Mouse (Mus musculus) liver, embryonic 12.5 days (tissue): ENCODE measurements around the gene Nop16. TPM values are rescaled to one million over a fixed set of nuclear protein-coding genes. Genes with fewer than 3 reads are reported as not detected.

Experiments used
- ATAC-seq: fragments of 200-750 bp; cut with Nextera tagmentation; 2 replicates; pipeline ENCODE4 v1.8.0; 2017; ENCODE audit warnings: moderate number of reproducible peaks, mild to moderate bottlenecking, moderate library complexity
- H3K27ac ChIP-seq: fragments of 300-500 bp; sonication (generic); 2 replicates; pipeline ENCODE4 v1.5.1; 2016; ENCODE audit warnings: mild to moderate bottlenecking
- H3K27me3 ChIP-seq: fragments of 300-500 bp; sonication (generic); replicated peaks from 2 replicates; pipeline ENCODE4 v1.6.1; 2016; ENCODE audit warnings: mild to moderate bottlenecking, moderate library complexity
- H3K36me3 ChIP-seq: fragments of 300-500 bp; sonication (generic); 2 replicates; pipeline ENCODE4 v1.6.1; 2016; ENCODE audit warnings: mild to moderate bottlenecking, moderate library complexity
- H3K4me1 ChIP-seq: fragments of 300-500 bp; sonication (generic); 2 replicates; pipeline ENCODE4 v1.6.1; 2016
- H3K4me2 ChIP-seq: fragments of 300-500 bp; sonication (generic); 2 replicates; pipeline ENCODE4 v1.6.1; 2016; ENCODE audit warnings: mild to moderate bottlenecking, moderate library complexity
- H3K4me3 ChIP-seq: fragments of 300-500 bp; sonication (generic); 2 replicates; pipeline ENCODE4 v1.5.1; 2016; ENCODE audit warnings: mild to moderate bottlenecking, moderate library complexity
- H3K9ac ChIP-seq: fragments of 300-500 bp; sonication (generic); 2 replicates; pipeline ENCODE4 v1.6.1; 2016; ENCODE audit warnings: mild to moderate bottlenecking, moderate library complexity
- H3K9me3 ChIP-seq: fragments of 300-500 bp; sonication (generic); replicated peaks from 2 replicates; pipeline ENCODE4 v1.6.1; 2016; ENCODE audit warnings: mild to moderate bottlenecking, moderate library complexity
- WGBS: fragments of 180-500 bp; shearing (Covaris S2); methylation state at CpG from one replicate; pipeline ENCODE4 v1.1.7; 2016; ENCODE audit not compliant: insufficient replicate concordance; 5-methylcytosine and 5-hydroxymethylcytosine counted together
- polyA plus RNA-seq: library from polyadenylated mRNA; unstranded; fragments of >200 nt; fragmentation: Nextera tagmentation; extraction: Ambion mirVana; gene quantifications from 2 replicates; pipeline ENCODE4 v1.2.1, GENCODE M21; 2016

Gene Nop16
- polyA plus RNA-seq, 1 experiment from 2014 or later: 82.4 TPM

DNA sequence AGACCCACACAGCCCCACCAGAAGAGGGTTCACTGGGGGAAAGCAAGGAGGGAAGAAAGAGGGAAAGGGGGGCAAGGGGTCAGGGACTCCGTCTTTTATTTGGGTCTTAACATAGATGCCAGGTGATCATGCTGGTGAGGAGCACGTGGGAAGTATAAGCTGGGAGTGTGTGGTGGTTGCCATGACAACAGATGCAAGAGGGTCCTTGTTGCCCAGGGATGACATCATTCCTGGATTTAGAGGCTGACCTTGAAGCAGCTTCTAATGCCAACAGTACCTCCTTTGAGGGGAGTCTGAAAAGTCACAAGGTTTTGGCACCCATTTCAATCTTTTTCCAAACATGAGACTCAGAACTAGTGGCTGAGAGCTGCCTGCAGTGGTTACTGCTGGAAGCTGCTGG lies 18.3 kb downstream of the Nop16 start:
- Histone ChIP-seq H3K4me1 (peaks cover 34% of the 10 kb centered on the region), H3K9me3 (no peaks in the 10 kb centered on the region), H3K4me2 (no peak overlapping the region), H3K4me3 (no peak overlapping the region), H3K36me3 (no peaks in the 10 kb centered on the region), H3K9ac (no peak overlapping the region), H3K27ac (no peak overlapping the region), H3K27me3 (no peaks in the 10 kb centered on the region; the same call in 1 of the 2 replicates)
- WGBS: 50% methylated on average over 2 of the region's 2 CpGs
- no peak for ATAC-seq

GRCm38 (mm10) chr13:54570736-54571135 lies 19.2 kb downstream of the Nop16 start:
- H3K9me3 ChIP-seq: no peaks in the 10 kb centered on the region
- H3K27ac ChIP-seq: no peak overlapping the region
- H3K4me3 ChIP-seq: no peak overlapping the region
- no peak for ATAC-seq
- H3K9ac ChIP-seq: no peak overlapping the region
- H3K4me2 ChIP-seq: no peak overlapping the region
- H3K4me1 ChIP-seq: peaks cover 36% of the 10 kb centered on the region
- WGBS: 67% methylated on average over 4 of the region's 4 CpGs
- no peaks in the 10 kb centered on the region for H3K36me3 ChIP-seq
- H3K27me3 ChIP-seq: no peaks in the 10 kb centered on the region; the same call in 1 of the 2 replicates

- H3K9me3 ChIP-seq: no peaks in the 10 kb centered on the region
- H3K4me2 ChIP-seq: no peak overlapping the region
- ATAC-seq: no peak
- no peak overlapping the region for H3K4me3 ChIP-seq
- H3K4me1 ChIP-seq: peaks cover 30% of the 10 kb centered on the region
- H3K9ac ChIP-seq: no peak overlapping the region
- H3K27ac ChIP-seq: no peak overlapping the region
- H3K36me3 ChIP-seq: no peaks in the 10 kb centered on the region
- WGBS: 38% methylated on average over 1 of the region's 1 CpGs
- no peaks in the 10 kb centered on the region; the same call in 1 of the 2 replicates for H3K27me3 ChIP-seq
Observed at GRCm38 (mm10) chr13:54569282-54569681, 20.6 kb downstream of the Nop16 start.

GRCm38 (mm10) chr13:54568380-54568779 lies 21.5 kb downstream of the Nop16 start:
- ATAC-seq: no peak
- Histone ChIP-seq H3K27ac (no peak overlapping the region), H3K9me3 (no peaks in the 10 kb centered on the region), H3K4me3 (no peak overlapping the region), H3K9ac (no peak overlapping the region), H3K4me1 (peaks cover 32% of the 10 kb centered on the region), H3K36me3 (no peaks in the 10 kb centered on the region), H3K27me3 (no peaks in the 10 kb centered on the region; the same call in 1 of the 2 replicates), H3K4me2 (no peak overlapping the region)
- 37% methylated on average over 5 of the region's 5 CpGs for WGBS

DNA sequence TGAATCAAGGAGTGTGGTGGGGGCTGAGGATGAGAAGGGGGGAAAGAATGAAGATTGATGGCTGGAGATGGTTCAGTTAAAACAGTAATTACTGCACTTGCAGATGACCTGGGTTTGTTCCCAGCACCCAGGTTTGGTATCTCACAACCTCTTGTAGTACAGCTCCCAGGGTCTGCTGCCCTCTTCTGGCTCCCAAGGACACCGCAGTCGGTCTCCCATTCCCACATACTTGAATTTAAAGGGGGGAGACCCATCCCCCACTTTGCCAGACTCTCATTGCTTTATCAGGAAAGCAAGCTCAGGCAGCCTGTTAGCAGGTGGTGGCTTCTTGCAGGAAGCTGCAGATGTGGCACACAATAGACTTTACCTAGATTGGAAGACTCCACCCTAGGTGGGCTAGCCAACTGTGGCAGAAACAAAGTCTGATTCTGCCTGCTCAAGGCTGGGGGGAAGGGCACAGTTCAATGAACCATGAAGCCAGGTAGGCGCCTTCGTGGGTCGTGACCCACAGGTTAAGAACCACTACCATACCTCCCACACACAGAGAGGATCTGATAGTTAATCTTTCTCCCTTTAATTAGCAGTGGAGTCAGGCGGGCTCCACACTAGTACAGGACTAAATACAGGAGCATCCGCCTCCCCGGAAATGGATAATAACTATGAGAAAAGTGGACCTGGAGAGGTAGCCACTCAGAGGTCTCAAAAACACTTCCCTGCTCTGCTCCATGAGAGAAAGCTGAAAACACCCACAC lies 24.1 kb downstream of the Nop16 start:
- H3K4me1 ChIP-seq: peaks cover 32% of the 10 kb centered on the region
- H3K9ac ChIP-seq: peak overlapping the region; percentile 96
- H3K4me2 ChIP-seq: peak overlapping the region; percentile 83
- H3K27ac ChIP-seq: peak overlapping the region; percentile 61
- peak overlapping the region; percentile 82 for H3K4me3 ChIP-seq
- H3K9me3 ChIP-seq: no peaks in the 10 kb centered on the region
- H3K27me3 ChIP-seq: no peaks in the 10 kb centered on the region
- WGBS: 39% methylated on average over 8 of the region's 8 CpGs
- H3K36me3 ChIP-seq: peaks cover 23% of the 10 kb centered on the region
- peak; percentile 67 for ATAC-seq

DNA sequence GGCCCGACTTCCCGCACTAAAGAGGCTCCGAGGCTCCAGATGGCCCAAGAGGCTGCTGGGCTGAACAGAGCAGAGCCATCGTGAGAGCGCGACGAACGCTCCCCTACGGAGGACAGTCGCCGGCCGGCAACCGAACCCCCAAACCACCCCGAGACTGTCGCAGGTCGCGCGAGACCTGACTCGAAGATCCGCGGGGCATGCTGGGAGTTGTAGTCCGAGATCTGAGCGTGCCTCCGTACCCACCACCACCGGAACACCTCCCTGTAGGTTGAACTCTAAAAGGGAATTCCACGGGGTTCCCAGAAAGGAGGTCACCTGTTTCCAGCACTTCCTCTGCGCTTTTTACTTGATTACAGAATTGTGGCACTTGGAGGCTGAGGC lies 24.7 kb downstream of the Nop16 start, which contains the start of gene 4833439L19Rik:
4833439L19Rik (minus strand) TSS at position 235 of the 381 bp plus-strand sequence.
- under 1% methylated on average over 27 of the region's 27 CpGs for WGBS
- peak; percentile 95 for ATAC-seq

DNA sequence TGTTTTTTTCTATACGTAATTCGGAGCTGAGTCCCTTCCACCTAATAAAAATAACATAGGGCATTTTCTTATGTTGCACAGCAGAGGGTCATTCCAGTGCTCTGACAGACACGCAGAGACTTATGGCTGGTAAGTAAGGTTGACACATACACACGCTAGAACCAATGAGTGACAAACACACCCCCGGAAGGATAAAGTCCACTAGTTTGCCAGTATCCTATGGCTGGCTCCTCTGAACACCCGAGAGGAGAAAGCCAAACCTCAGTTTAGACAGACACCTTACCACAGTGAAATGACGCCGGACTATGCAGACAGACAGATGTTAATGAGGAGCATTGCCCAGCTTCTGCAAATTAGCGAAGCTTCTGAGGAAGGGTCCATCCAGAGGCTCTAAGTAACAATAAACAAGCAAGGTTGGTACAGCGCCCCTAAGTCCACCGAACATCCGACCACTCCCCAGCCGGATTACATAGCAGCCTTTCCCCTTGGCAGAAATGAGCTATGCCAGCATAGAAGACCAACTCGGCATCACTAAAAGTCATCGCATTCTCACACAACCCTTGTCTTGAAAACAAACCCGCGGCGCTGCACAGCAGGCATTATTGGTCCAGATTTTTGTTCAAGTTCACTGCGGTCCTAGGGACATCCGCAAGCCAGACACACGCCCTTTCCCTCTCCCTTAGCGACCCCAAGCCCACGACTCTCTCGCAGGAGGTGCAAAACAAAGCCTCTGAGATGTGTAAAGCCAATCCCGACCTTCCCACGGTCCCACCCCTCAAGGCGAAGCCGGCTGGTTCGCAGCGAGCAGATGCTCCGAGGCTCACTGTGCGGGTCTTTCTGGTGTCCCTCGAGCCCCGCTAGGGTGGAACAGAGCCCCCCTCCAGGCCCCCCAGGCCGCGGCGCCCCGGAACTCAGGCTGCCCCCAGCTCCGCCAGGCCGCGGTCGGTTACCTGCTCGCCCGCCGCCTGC lies 25.4 kb downstream of the Nop16 start:
- H3K27ac ChIP-seq: peak overlapping the region; percentile 74
- no peaks in the 10 kb centered on the region for H3K27me3 ChIP-seq
- H3K9ac ChIP-seq: peak overlapping the region; percentile 96
- no peaks in the 10 kb centered on the region for H3K9me3 ChIP-seq
- WGBS: 9% methylated on average over 45 of the region's 45 CpGs
- ATAC-seq: peak; percentile 44
- H3K36me3 ChIP-seq: peaks cover 36% of the 10 kb centered on the region
- peak overlapping the region; percentile 82 for H3K4me3 ChIP-seq
- H3K4me1 ChIP-seq: peaks cover 32% of the 10 kb centered on the region
- H3K4me2 ChIP-seq: peak overlapping the region; percentile 83

More for the DNA sequence above, 24.7 kb downstream of the Nop16 start, which contains the start of gene 4833439L19Rik:
- Histone ChIP-seq H3K36me3 (peaks cover 29% of the 10 kb centered on the region), H3K9ac (peak within 1 kb of the TSS; percentile 96), H3K4me3 (peak within 1 kb of the TSS; percentile 82), H3K4me1 (peaks cover 32% of the 10 kb centered on the region), H3K4me2 (peak within 1 kb of the TSS; percentile 83), H3K27me3 (no peaks in the 10 kb centered on the region), H3K9me3 (no peaks in the 10 kb centered on the region), H3K27ac (peak within 1 kb of the TSS; percentile 74)

- no peak overlapping the region for H3K4me2 ChIP-seq
- no peaks in the 10 kb centered on the region for H3K27me3 ChIP-seq
- peaks cover 55% of the 10 kb centered on the region for H3K36me3 ChIP-seq
- H3K4me3 ChIP-seq: no peak overlapping the region
- H3K27ac ChIP-seq: no peak overlapping the region
- no peak overlapping the region for H3K9ac ChIP-seq
- H3K4me1 ChIP-seq: peaks cover 25% of the 10 kb centered on the region
- WGBS: 78% methylated on average over 7 of the region's 7 CpGs
- no peak for ATAC-seq
- H3K9me3 ChIP-seq: no peaks in the 10 kb centered on the region
Observed at GRCm38 (mm10) chr13:54562562-54562961, 27.3 kb downstream of the Nop16 start.

DNA sequence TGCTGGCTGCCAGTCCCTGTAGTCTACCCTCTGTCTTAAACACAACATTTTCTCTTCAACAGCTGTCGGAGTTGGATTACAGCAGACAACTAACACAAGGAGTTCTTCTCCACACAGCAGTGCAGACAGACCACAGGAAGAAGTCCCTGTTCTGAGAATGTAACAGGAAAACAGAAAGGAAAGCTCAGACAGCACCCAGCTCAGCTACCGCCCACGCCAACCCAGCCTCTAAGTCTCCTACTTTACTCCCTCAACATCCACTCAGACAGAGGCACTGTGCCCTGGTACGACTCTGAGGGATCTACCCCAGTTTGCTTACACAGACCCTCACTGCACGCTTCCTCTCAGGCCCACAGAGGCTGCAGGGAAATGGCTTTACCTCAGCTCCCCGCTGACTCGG lies 29.3 kb downstream of the Nop16 start:
- Histone ChIP-seq H3K27me3 (no peaks in the 10 kb centered on the region), H3K4me2 (no peak overlapping the region), H3K36me3 (peaks cover 74% of the 10 kb centered on the region), H3K9me3 (no peaks in the 10 kb centered on the region), H3K9ac (no peak overlapping the region), H3K4me1 (peaks cover 15% of the 10 kb centered on the region), H3K4me3 (no peak overlapping the region), H3K27ac (no peak overlapping the region)
- WGBS: 85% methylated on average over 7 of the region's 7 CpGs
- ATAC-seq: no peak

DNA sequence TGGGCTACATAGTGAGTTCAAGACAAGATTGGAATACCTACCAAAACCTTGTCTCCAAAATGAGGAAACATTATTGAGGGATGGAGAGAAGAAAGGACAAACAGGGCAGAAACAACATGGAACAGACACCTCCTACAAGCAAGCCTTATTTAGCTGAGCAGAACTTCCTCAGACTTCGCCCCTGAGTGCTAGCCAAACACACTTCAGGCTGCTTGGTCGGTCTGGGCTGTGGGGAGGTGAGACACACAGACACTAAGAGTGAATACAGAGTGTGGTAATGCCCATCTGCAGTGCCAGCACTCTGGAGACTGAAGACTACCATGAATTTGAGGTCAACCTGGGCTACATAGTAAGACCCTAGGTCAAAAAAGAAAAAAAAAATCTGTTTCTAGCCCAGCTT lies 30.2 kb downstream of the Nop16 start:
- H3K9me3 ChIP-seq: no peaks in the 10 kb centered on the region
- no peak for ATAC-seq
- H3K27me3 ChIP-seq: no peaks in the 10 kb centered on the region
- no peak overlapping the region for H3K9ac ChIP-seq
- no peak overlapping the region for H3K4me2 ChIP-seq
- H3K36me3 ChIP-seq: peaks cover 83% of the 10 kb centered on the region
- no peak overlapping the region for H3K27ac ChIP-seq
- peaks cover 11% of the 10 kb centered on the region for H3K4me1 ChIP-seq
- no peak overlapping the region for H3K4me3 ChIP-seq
- 82% methylated on average over 2 of the region's 2 CpGs for WGBS

- no peak for ATAC-seq
- Histone ChIP-seq H3K4me3 (no peak overlapping the region), H3K4me1 (no peaks in the 10 kb centered on the region), H3K27me3 (no peaks in the 10 kb centered on the region), H3K36me3 (peaks cover 94% of the 10 kb centered on the region), H3K27ac (no peak overlapping the region), H3K9ac (no peak overlapping the region), H3K4me2 (no peak overlapping the region), H3K9me3 (no peaks in the 10 kb centered on the region)
- 89% methylated on average over 1 of the region's 1 CpGs for WGBS
Observed at GRCm38 (mm10) chr13:54557652-54558051, 32.2 kb downstream of the Nop16 start.

- no peak overlapping the region for H3K4me2 ChIP-seq
- H3K27me3 ChIP-seq: no peaks in the 10 kb centered on the region
- H3K9ac ChIP-seq: no peak overlapping the region
- H3K27ac ChIP-seq: no peak overlapping the region
- WGBS: 82% methylated on average over 3 of the region's 3 CpGs
- H3K4me3 ChIP-seq: no peak overlapping the region
- H3K4me1 ChIP-seq: no peaks in the 10 kb centered on the region
- no peaks in the 10 kb centered on the region for H3K9me3 ChIP-seq
- no peak for ATAC-seq
- H3K36me3 ChIP-seq: peaks cover 97% of the 10 kb centered on the region
Observed at GRCm38 (mm10) chr13:54556796-54557195, 33.1 kb downstream of the Nop16 start.
